Mouse (Mus musculus): ENCODE measurements around the gene 1700086D15Rik. TPM values are rescaled to one million over a fixed set of nuclear protein-coding genes. Genes with fewer than 3 reads are reported as not detected.

The 1700086D15Rik gene
- polyA plus RNA-seq, 1 experiment from 2014 or later: 0.36 TPM

Other genes starting within 250 kb of the 1700086D15Rik start
- gene Elac2, start 180.9 kb downstream of the 1700086D15Rik start, polyA plus RNA-seq (2014; fragmentation: Nextera tagmentation; extraction: Ambion mirVana): 32.4 and 34.8 TPM in 2 replicates
- gene Arhgap44, start 3.1 kb upstream of the 1700086D15Rik start, polyA plus RNA-seq (2014; fragmentation: Nextera tagmentation; extraction: Ambion mirVana): 17.7 and 20.7 TPM in 2 replicates
- 0.34 and 0.44 TPM in 2 replicates for gene Myocd, start 110.1 kb upstream of the 1700086D15Rik start, polyA plus RNA-seq (2014; fragmentation: Nextera tagmentation; extraction: Ambion mirVana)